In genomic region chrX:12348117-12348516, GRCm38 (mm10) we compare ENCODE assay signal across 10 mouse cellular contexts.
DNase-seq lines count a peak whose midpoint lies in the region; ATAC-seq and TF ChIP-seq lines count a peak whose summit lies in the region.
"Had no signal": no experiment of that assay in that cellular context is flagged by ENCODE, and none has a peak within 500 bp of the region (broad histone marks: within the 10 kb centered on the region; RNA-seq: fewer than 3 reads in every experiment).

No protein-coding gene starts in this region.

- H3K4me3 ChIP-seq in hindbrain, postnatal 0 days (ENCODE audit: low read length): no peak overlapping the region
- H3K4me3 ChIP-seq in hindbrain, embryonic 10.5 days: no peak overlapping the region
- H3K4me3 ChIP-seq in ES-Bruce4 (ENCODE audit: low read depth, low read length): no peak overlapping the region
- H3K4me3 ChIP-seq: lung, embryonic 15.5 days had no signal

- 53% methylated on average over 8 of the region's 8 CpGs for WGBS in hindbrain, postnatal 0 days
- 47% methylated on average over 8 of the region's 8 CpGs for WGBS in hindbrain, embryonic 10.5 days

- no peak for ATAC-seq in hindbrain, postnatal 0 days
- ATAC-seq in common myeloid progenitor, adult 5-6 weeks (replicated peaks; ENCODE audit: low read depth, poor library complexity, severe bottlenecking): 0 out of 2 replicates have a peak, but pooled peaks have one; percentile 22
- ATAC-seq in megakaryocyte-erythroid progenitor cell, adult 5-6 weeks (replicated peaks; ENCODE audit: low FRiP score, low TSS enrichment, poor library complexity, severe bottlenecking): no peak
- ATAC-seq: intestine, embryonic 16.5 days had no signal

- DNase-seq in hindbrain, postnatal 0 days (ENCODE audit: low spot score): no peak
- no peak for DNase-seq in hindbrain, embryonic 10.5 days (ENCODE audit: low spot score)
- peak; percentile 1 for DNase-seq in skeletal muscle tissue, adult 2 months (ENCODE audit: low read depth, low spot score)
- no peak for DNase-seq in right cerebral cortex, postnatal 36 days (ENCODE audit: low spot score in 2 of 2)
- DNase-seq in heart, adult 18-20 months: no peak

- no peaks in the 10 kb centered on the region for H3K4me1 ChIP-seq in hindbrain, postnatal 0 days (ENCODE audit: insufficient read depth, low read length)
- no peaks in the 10 kb centered on the region for H3K4me1 ChIP-seq in hindbrain, embryonic 10.5 days (replicated peaks)
- H3K4me1 ChIP-seq in ES-Bruce4 (ENCODE audit: control insufficient read depth, insufficient read depth, low read length): peaks cover 2% of the 10 kb centered on the region
- H3K4me1 ChIP-seq: lung, embryonic 15.5 days had no signal

- TF ChIP-seq CTCF in hindbrain, postnatal 0 days (IDR thresholded peaks at IDR 0.05; ENCODE audit: low read depth): peak; percentile 30
- TF ChIP-seq CTCF in ES-Bruce4 (IDR thresholded peaks at IDR 0.05; ENCODE audit: low read depth, low read length): peak; percentile 27

- H3K27ac ChIP-seq in hindbrain, postnatal 0 days: no peak overlapping the region
- H3K27ac ChIP-seq in hindbrain, embryonic 10.5 days: no peak overlapping the region
- H3K27ac ChIP-seq in ES-Bruce4 (ENCODE audit: insufficient read depth, low read length): no peak overlapping the region
- H3K27ac ChIP-seq: lung, embryonic 15.5 days had no signal

- no peaks in the 10 kb centered on the region for H3K9me3 ChIP-seq in hindbrain, postnatal 0 days (ENCODE audit: low read length)
- no peaks in the 10 kb centered on the region for H3K9me3 ChIP-seq in hindbrain, embryonic 10.5 days
- H3K9me3 ChIP-seq in ES-Bruce4 (replicated peaks; ENCODE audit: control insufficient read depth, insufficient read depth, low read length, poor library complexity, severe bottlenecking): no peaks in the 10 kb centered on the region
- H3K9me3 ChIP-seq: lung, embryonic 15.5 days had no signal

- H3K4me2 ChIP-seq in hindbrain, postnatal 0 days (ENCODE audit: low read depth, low read length): no peak overlapping the region
- H3K4me2 ChIP-seq: lung, embryonic 15.5 days had no signal

- no peak for TF ChIP-seq EP300 in ES-Bruce4 (IDR thresholded peaks at IDR 0.05; ENCODE audit: insufficient read depth, low read depth, low read length)

- no peaks in the 10 kb centered on the region for H3K27me3 ChIP-seq in hindbrain, postnatal 0 days (ENCODE audit: insufficient read depth, low read length)
- H3K27me3 ChIP-seq in hindbrain, embryonic 10.5 days (ENCODE audit: insufficient read depth, poor library complexity, severe bottlenecking): peaks cover 35% of the 10 kb centered on the region
- no peaks in the 10 kb centered on the region for H3K27me3 ChIP-seq in ES-Bruce4 (ENCODE audit: control insufficient read depth, insufficient read depth, low read length, poor library complexity, severe bottlenecking)
- H3K27me3 ChIP-seq: lung, embryonic 15.5 days had no signal

- no peak overlapping the region for H3K9ac ChIP-seq in hindbrain, postnatal 0 days (replicated peaks; ENCODE audit: low read length)
- no peak overlapping the region for H3K9ac ChIP-seq in ES-Bruce4 (ENCODE audit: low read depth, poor library complexity, severe bottlenecking)
- H3K9ac ChIP-seq: lung, embryonic 15.5 days had no signal

- no peaks in the 10 kb centered on the region for H3K36me3 ChIP-seq in hindbrain, postnatal 0 days (ENCODE audit: insufficient read depth, low read length)
- H3K36me3 ChIP-seq in hindbrain, embryonic 10.5 days: no peaks in the 10 kb centered on the region
- H3K36me3 ChIP-seq in ES-Bruce4 (ENCODE audit: control insufficient read depth, insufficient read depth, low read length, poor library complexity, severe bottlenecking): no peaks in the 10 kb centered on the region
- H3K36me3 ChIP-seq: lung, embryonic 15.5 days had no signal

- no peak for TF ChIP-seq POLR2A in ES-Bruce4 (IDR thresholded peaks at IDR 0.05; ENCODE audit: insufficient read depth, low read length)
